Mouse (Mus musculus) midbrain, embryonic 14.5 days (tissue): ENCODE data around the gene Irx4. TPM values are rescaled to one million over a fixed set of nuclear protein-coding genes. Genes with fewer than 3 reads are reported as not detected.

Source experiments
- ATAC-seq: fragments of 200-750 bp; cut with Nextera tagmentation; 2 replicates; pipeline ENCODE4 v1.8.0; 2017; ENCODE audit warnings: moderate number of reproducible peaks, moderate library complexity; ENCODE audit not compliant: low FRiP score, low TSS enrichment
- DNase-seq: peaks from one replicate; pipeline ENCODE4 v3.0.0-alpha.2; 2015
- H3K27ac ChIP-seq: fragments of 300-500 bp; sonication (generic); replicated peaks from 2 replicates; pipeline ENCODE4 v1.5.1; 2014; ENCODE audit warnings: mild to moderate bottlenecking, low read depth, low read length, moderate library complexity
- H3K27me3 ChIP-seq: fragments of 300-500 bp; sonication (generic); 2 replicates; pipeline ENCODE4 v1.6.1; 2014; ENCODE audit warnings: low read length, control low read depth, mixed read lengths; ENCODE audit not compliant: control insufficient read depth, insufficient read depth
- H3K36me3 ChIP-seq: fragments of 300-500 bp; sonication (generic); 2 replicates; pipeline ENCODE4 v1.6.1; 2014; ENCODE audit warnings: low read length, control low read depth; ENCODE audit not compliant: control insufficient read depth, insufficient read depth
- H3K4me1 ChIP-seq: fragments of 300-500 bp; sonication (generic); 2 replicates; pipeline ENCODE4 v1.6.1; 2014; ENCODE audit warnings: mild to moderate bottlenecking, antibody characterized with exemption, low read length, control low read depth; ENCODE audit not compliant: control insufficient read depth, insufficient read depth
- H3K4me2 ChIP-seq: fragments of 300-500 bp; sonication (generic); 2 replicates; pipeline ENCODE4 v1.6.1; 2014; ENCODE audit warnings: mild to moderate bottlenecking, low read length, moderate library complexity
- H3K4me3 ChIP-seq: fragments of 300-500 bp; sonication (generic); replicated peaks from 2 replicates; pipeline ENCODE4 v1.5.1; 2014; ENCODE audit warnings: low read depth, low read length
- H3K9ac ChIP-seq: fragments of 300-500 bp; sonication (generic); replicated peaks from 2 replicates; pipeline ENCODE4 v1.6.1; 2014; ENCODE audit warnings: mild to moderate bottlenecking, low read length, moderate library complexity
- H3K9me3 ChIP-seq: fragments of 300-500 bp; sonication (generic); 2 replicates; pipeline ENCODE4 v1.6.1; 2016; ENCODE audit warnings: low read length, control low read depth, mixed read lengths; ENCODE audit not compliant: control insufficient read depth
- WGBS: fragments of 180-500 bp; shearing (Covaris S2); extraction: QIAGEN DNeasy Blood & Tissue Kit; methylation state at CpG from one replicate; pipeline ENCODE4 v1.1.7; 2014; 5-methylcytosine and 5-hydroxymethylcytosine counted together
- polyA plus RNA-seq: library from polyadenylated mRNA; unstranded; fragments of >200 nt; fragmentation: Nextera tagmentation; extraction: Ambion mirVana; gene quantifications from 2 replicates; pipeline ENCODE4 v1.2.1, GENCODE M21; 2014

Irx4 gene
- polyA plus RNA-seq, result 2.3 and 3.0 TPM in 2 replicates

DNA sequence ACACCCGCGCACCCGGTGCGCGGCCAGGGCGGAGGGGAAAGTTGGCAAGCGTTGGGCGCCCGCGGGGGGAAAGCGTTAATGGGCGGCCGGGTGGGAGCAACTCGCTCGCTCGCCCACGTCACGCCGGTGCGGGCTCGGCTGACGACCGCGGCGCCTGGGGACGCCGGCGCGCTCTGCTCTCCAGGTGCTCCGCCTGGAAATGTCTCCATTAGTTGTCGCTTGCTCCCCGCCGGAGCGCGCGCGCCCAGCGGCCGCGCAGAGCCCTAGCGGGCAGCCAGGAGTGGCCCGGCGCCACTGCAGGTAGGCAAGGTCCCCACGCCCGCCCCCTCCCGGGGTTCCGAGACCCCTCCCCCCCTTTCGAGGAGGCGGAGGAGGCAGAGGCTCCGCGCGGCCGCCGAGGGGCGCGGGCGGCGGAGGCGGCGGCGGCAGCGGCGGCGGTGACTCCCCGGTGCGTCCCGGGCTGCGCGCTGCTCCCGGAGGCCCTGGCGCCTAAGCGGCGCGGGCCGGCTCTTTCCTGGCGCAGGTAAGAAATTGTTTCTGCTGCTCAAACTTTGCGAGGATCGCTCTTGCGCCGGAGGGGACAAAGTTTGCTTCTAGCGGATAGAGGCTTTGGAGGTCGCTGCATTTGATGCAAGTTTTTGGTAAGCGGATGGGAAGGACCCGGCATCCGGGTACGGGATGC, at the start of gene Irx4:
TSS of gene Irx4 (plus strand) at position 126 of the 682 bp plus-strand sequence.
- H3K27ac ChIP-seq, result no peak within 1 kb of the TSS
- peak within 1 kb of the TSS; percentile 78 for H3K4me2 ChIP-seq
- H3K9me3 ChIP-seq, result no peaks in the 10 kb centered on the region
- under 1% methylated on average over 73 of the region's 86 CpGs for WGBS
- H3K4me3 ChIP-seq, result peak within 1 kb of the TSS; percentile 39
- peaks cover 81% of the 10 kb centered on the region for H3K27me3 ChIP-seq
- H3K36me3 ChIP-seq, result no peaks in the 10 kb centered on the region
- DNase-seq (peak; percentile 60), ATAC-seq (no peak)
- H3K9ac ChIP-seq, result peak within 1 kb of the TSS; percentile 43; the same call in 1 of the 2 replicates
- H3K4me1 ChIP-seq, result peaks cover 24% of the 10 kb centered on the region

DNA sequence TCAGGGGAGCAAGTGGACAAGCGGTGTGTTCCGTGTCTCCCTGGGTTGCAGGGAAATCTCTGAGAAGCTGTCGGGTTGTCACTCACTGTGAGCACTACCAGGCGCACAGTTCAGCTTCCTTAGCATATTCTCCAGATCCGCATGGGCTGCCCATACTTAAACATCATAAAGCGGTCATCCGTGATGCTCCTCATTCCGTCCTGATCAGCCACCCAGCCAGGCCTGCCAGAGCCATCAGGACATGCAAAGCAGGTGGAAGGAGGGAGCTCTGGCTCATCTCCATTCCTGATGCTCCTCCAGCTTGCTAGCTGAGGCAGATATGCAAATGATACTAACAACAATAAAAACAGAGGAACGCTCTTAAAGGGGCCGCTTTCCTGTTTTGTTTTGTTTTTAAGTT, 46.0 kb upstream of the Irx4 start:
- Histone ChIP-seq H3K4me3 (no peak overlapping the region), H3K9me3 (no peaks in the 10 kb centered on the region), H3K9ac (no peak overlapping the region), H3K4me2 (no peak overlapping the region), H3K4me1 (no peaks in the 10 kb centered on the region), H3K27ac (no peak overlapping the region), H3K36me3 (no peaks in the 10 kb centered on the region), H3K27me3 (no peaks in the 10 kb centered on the region)
- WGBS, result 64% methylated on average over 10 of the region's 10 CpGs
- no peak for ATAC-seq
- DNase-seq, result peak; percentile 2

DNA sequence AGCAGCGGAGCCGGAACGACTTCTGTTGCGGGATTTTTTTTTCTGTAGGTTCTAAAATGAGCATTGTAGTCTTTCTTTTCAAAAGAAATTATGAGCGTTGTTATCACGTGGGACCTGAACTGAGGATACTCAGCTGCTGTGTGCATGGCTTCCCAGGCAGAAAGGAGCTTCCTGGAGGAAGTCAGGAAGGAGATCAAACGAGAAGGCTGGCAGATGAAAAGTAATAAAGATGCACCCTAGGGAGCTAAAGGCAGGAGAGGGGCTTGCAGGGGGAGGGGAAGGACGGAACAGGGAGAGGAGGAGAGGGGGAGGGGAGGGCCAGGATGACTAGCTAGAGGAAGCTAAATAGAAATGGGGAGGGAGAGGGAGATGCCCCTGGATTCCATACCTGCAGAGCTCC, 23.8 kb upstream of the Irx4 start:
- H3K4me2 ChIP-seq, result no peak overlapping the region
- H3K4me1 ChIP-seq, result peaks cover 11% of the 10 kb centered on the region; the same call in 1 of the 2 replicates
- H3K27ac ChIP-seq, result no peak overlapping the region
- DNase-seq (peak; percentile 71), ATAC-seq (no peak; the same call in 1 of the 2 replicates)
- H3K36me3 ChIP-seq, result no peaks in the 10 kb centered on the region
- H3K27me3 ChIP-seq, result no peaks in the 10 kb centered on the region
- no peak overlapping the region for H3K4me3 ChIP-seq
- H3K9ac ChIP-seq, result no peak overlapping the region
- H3K9me3 ChIP-seq, result no peaks in the 10 kb centered on the region
- WGBS, result 39% methylated on average over 8 of the region's 8 CpGs

DNA sequence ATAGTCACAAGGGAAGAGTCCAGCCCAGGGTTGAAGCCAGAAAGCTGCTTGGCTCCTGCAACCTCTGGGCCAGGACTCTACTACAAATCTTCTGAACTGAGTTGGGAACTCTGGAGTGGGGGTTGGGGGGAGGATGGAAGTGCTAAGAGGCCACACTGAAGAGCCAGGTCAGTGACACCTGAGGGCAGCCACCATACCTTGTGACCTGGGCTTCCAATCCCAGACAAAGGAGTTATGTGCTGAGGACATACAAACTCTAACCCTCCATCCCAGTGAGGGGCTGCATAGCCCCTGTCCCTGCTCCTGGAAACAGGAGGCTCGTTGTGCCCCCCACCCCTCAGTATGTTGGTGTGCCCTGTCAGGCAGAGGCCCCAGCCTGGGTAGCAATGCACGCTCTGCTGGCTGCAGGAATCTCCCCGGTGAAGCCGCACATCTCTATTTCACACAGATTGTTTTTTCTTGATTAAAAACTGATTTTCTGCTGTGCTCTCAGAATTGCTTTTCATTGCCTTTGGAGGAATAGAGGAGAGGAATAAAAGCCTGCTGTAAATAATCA, 21.0 kb upstream of the Irx4 start:
- H3K27ac ChIP-seq, result no peak overlapping the region; the same call in 1 of the 2 replicates

DNA sequence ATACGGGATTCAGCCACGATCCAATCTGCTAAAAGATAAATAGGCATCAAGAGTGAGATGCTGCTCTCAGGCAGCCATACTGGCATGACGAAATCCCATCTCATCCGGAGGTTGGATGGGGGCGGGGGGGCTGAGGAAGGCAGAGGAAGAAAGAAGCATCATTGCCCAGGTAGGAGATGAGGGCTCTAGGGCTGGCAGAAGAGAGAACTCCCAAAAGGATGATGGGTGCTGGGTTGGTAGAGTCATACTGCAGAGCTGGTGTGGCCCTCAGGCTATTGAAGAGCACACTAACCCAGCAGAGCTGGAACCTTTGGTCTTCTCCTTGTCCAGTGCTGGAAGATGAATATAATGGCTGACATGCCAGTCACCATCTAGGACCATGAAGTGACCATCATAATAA, 17.7 kb upstream of the Irx4 start:
- Histone ChIP-seq H3K9me3 (peaks cover 6% of the 10 kb centered on the region; the same call in 1 of the 2 replicates), H3K4me3 (no peak overlapping the region), H3K4me1 (peaks cover 6% of the 10 kb centered on the region; the same call in 1 of the 2 replicates), H3K27me3 (no peaks in the 10 kb centered on the region), H3K4me2 (no peak overlapping the region), H3K27ac (no peak overlapping the region), H3K9ac (no peak overlapping the region), H3K36me3 (no peaks in the 10 kb centered on the region)
- no peak for ATAC-seq
- WGBS, result 94% methylated on average over 5 of the region's 5 CpGs
- no peak for DNase-seq

More for the DNA sequence above, 21.0 kb upstream of the Irx4 start:
- DNase-seq (no peak), ATAC-seq (no peak)
- Histone ChIP-seq H3K4me1 (peaks cover 11% of the 10 kb centered on the region; the same call in 1 of the 2 replicates), H3K27me3 (no peaks in the 10 kb centered on the region), H3K36me3 (no peaks in the 10 kb centered on the region), H3K9ac (no peak overlapping the region), H3K4me3 (no peak overlapping the region), H3K9me3 (peaks cover 6% of the 10 kb centered on the region; the same call in 1 of the 2 replicates), H3K4me2 (no peak overlapping the region)
- 38% methylated on average over 4 of the region's 4 CpGs for WGBS

GRCm38 (mm10) chr13:73246961-73247360, 13.3 kb upstream of the Irx4 start:
- Histone ChIP-seq H3K27ac (no peak overlapping the region), H3K4me1 (no peaks in the 10 kb centered on the region), H3K4me2 (no peak overlapping the region), H3K27me3 (no peaks in the 10 kb centered on the region), H3K4me3 (no peak overlapping the region), H3K9me3 (peaks cover 6% of the 10 kb centered on the region; the same call in 1 of the 2 replicates), H3K9ac (no peak overlapping the region), H3K36me3 (no peaks in the 10 kb centered on the region)
- DNase-seq (no peak), ATAC-seq (no peak)
- WGBS, result 89% methylated on average over 4 of the region's 4 CpGs

DNA sequence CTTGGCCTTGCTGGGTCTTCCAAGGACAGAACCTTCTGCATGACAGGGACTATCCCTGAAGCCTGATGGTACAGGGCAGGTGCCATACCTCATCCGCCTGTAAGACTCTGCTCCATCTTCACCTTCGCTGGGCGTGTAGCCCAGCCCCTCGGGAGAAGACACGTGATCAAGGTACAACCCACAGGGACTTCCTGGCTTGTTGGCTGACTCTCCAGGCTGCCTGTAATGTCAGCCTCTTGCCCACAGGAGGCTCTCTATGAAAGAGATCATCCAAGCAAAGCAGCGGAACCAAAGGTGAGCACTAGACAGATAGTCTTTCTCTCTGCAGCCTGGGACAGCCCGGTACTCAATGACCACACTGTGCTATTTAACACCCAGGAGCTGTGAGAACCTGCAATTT, 9.1 kb upstream of the Irx4 start:
- Histone ChIP-seq H3K36me3 (no peaks in the 10 kb centered on the region), H3K27ac (no peak overlapping the region), H3K9ac (no peak overlapping the region), H3K4me2 (no peak overlapping the region), H3K4me1 (no peaks in the 10 kb centered on the region), H3K27me3 (0 out of 2 replicates have a peak, but pooled peaks cover 6% of the 10 kb centered on the region), H3K9me3 (no peaks in the 10 kb centered on the region), H3K4me3 (no peak overlapping the region)
- DNase-seq (no peak), ATAC-seq (no peak)
- 46% methylated on average over 7 of the region's 7 CpGs for WGBS

GRCm38 (mm10) chr13:73252022-73252421, 8.3 kb upstream of the Irx4 start:
- Histone ChIP-seq H3K4me1 (no peaks in the 10 kb centered on the region), H3K4me2 (no peak overlapping the region), H3K4me3 (no peak overlapping the region), H3K27ac (no peak overlapping the region), H3K9me3 (no peaks in the 10 kb centered on the region), H3K27me3 (0 out of 2 replicates have a peak, but pooled peaks cover 6% of the 10 kb centered on the region), H3K36me3 (no peaks in the 10 kb centered on the region), H3K9ac (no peak overlapping the region)
- DNase-seq, result no peak
- no peak for ATAC-seq
- 61% methylated on average over 5 of the region's 5 CpGs for WGBS

GRCm38 (mm10) chr13:73258415-73258814, 1.9 kb upstream of the Irx4 start:
- no peak overlapping the region for H3K4me2 ChIP-seq
- H3K27me3 ChIP-seq, result peaks cover 60% of the 10 kb centered on the region
- no peaks in the 10 kb centered on the region for H3K36me3 ChIP-seq
- WGBS, result 51% methylated on average over 4 of the region's 4 CpGs
- no peak for DNase-seq
- no peak overlapping the region for H3K4me3 ChIP-seq
- peaks cover 15% of the 10 kb centered on the region for H3K4me1 ChIP-seq
- ATAC-seq, result no peak
- no peaks in the 10 kb centered on the region for H3K9me3 ChIP-seq
- H3K27ac ChIP-seq, result no peak overlapping the region
- H3K9ac ChIP-seq, result no peak overlapping the region
